Mouse (Mus musculus): ENCODE data around the gene Irs3. TPM values are rescaled to one million over a fixed set of nuclear protein-coding genes. Genes with fewer than 3 reads are reported as not detected.
A peak's percentile ranks its signal among the peaks of the same experiment; 100 is the strongest.

The Irs3 gene
- polyA plus RNA-seq, 1 experiment from 2014 or later = 0.15 TPM

DNA sequence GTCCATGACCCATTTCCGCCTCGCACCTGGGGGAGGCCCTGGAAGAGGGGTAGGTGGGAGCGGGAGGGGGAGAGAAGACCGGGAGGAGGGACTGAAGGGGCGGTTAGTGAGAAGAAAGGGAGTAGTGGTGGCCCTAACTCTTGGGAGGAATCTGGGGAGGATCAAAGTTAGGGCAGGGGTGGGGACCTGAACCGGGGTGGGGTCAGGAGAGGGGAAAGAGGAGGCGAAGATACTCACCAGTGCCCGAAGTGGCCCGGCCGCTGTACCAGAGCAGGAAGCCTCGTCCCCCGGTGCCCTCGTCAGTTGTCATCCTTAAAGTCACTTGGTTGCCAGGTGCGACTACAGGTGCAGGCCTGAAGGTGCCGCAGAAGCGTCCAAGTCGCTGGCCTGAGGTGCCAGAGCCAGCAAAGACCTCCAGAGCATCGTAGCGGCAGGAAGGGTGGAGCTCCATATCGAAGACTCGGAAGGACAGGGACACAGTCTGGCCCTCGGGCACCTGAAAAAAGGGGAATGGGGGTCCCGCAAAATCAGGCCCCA is 36.8 kb downstream of the Irs3 start:
- Histone ChIP-seq H3K4me3 (ENCODE audit: low read depth, low read length) (no peak overlapping the region), H3K36me3 (ENCODE audit: control insufficient read depth, insufficient read depth, low read length) (no peaks in the 10 kb centered on the region), H3K4me1 (ENCODE audit: control insufficient read depth, insufficient read depth, low read length) (peaks cover 3% of the 10 kb centered on the region), H3K27me3 (ENCODE audit: control insufficient read depth, insufficient read depth, low read depth, low read length) (peaks cover 12% of the 10 kb centered on the region), H3K4me2 (ENCODE audit: low read length) (peak overlapping the region; percentile 31), H3K27ac (ENCODE audit: low read length) (no peak overlapping the region), H3K9ac (ENCODE audit: low read depth, low read length) (peak overlapping the region; percentile 1), H3K9me3 (replicated peaks; ENCODE audit: control insufficient read depth, low read length, poor library complexity, severe bottlenecking) (no peaks in the 10 kb centered on the region)
- WGBS = 18% methylated on average over 23 of the region's 23 CpGs
- ATAC-seq = no peak

DNA sequence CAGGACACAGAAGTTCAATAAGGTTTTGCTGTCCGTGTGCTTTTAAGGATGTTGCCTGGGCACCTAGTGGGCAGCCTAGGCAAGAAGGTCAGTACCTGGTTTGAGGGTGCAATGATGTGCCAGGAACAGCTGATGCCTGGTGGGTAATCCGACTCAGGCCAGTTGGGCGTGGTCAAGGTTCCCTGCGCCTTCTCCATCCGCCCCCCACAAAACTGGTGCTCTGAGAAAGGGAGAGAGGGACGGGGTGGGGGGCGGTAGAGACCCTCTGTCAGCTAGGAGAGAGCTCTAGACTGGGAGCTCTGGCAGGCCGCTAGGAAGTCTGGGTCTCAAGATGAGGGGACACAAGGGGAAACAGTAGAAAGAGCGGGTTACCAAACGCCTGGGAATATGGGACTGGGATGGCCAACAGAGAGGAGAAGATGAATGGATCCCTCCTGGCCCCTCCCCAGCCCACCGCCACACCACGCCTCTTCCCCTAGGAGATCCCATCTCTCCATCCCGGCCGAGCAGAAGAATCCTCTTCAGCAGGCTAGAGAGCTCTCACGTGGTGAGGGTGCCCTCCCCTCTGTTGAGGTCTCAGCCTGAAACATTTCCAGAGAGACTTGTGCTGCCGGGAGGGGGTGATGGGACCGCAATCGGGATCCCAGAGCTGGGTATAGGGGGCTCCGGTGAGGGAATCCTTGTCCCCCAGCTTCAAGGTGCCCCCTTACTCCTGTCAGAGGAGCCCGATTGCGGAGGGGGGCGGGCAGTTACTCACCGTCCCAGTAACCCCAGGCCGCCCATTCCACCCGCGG is 37.5 kb downstream of the Irs3 start:
- Histone ChIP-seq H3K27me3 (ENCODE audit: control insufficient read depth, insufficient read depth, low read depth, low read length) (peaks cover 12% of the 10 kb centered on the region), H3K36me3 (ENCODE audit: control insufficient read depth, insufficient read depth, low read length) (no peaks in the 10 kb centered on the region), H3K4me2 (ENCODE audit: low read length) (peak overlapping the region; percentile 31), H3K9me3 (replicated peaks; ENCODE audit: control insufficient read depth, low read length, poor library complexity, severe bottlenecking) (no peaks in the 10 kb centered on the region), H3K9ac (ENCODE audit: low read depth, low read length) (peak overlapping the region; percentile 1), H3K4me1 (ENCODE audit: control insufficient read depth, insufficient read depth, low read length) (peaks cover 3% of the 10 kb centered on the region), H3K27ac (ENCODE audit: low read length) (no peak overlapping the region), H3K4me3 (ENCODE audit: low read depth, low read length) (0 out of 2 replicates have a peak overlapping the region, but pooled peaks have one; percentile 6)
- ATAC-seq = no peak
- WGBS = 11% methylated on average over 26 of the region's 26 CpGs

DNA sequence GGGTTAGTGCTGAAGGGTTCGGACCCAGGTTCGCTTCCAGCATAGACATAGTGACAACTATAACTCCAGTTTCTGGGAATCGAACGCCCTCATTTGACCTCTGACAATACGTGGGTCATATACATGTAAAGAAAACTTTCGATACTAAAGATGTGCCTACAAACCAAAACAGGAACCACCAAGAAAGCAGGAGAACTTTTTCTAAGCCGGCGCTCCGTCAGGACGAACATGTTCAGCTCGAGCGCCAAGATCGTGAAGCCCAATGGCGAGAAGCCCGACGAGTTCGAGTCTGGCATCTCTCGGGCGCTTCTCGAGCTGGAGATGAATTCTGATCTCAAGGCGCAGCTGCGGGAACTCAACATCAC is 44.2 kb downstream of the Irs3 start:
- H3K27ac ChIP-seq (ENCODE audit: low read length) = no peak overlapping the region
- no peak for ATAC-seq

DNA sequence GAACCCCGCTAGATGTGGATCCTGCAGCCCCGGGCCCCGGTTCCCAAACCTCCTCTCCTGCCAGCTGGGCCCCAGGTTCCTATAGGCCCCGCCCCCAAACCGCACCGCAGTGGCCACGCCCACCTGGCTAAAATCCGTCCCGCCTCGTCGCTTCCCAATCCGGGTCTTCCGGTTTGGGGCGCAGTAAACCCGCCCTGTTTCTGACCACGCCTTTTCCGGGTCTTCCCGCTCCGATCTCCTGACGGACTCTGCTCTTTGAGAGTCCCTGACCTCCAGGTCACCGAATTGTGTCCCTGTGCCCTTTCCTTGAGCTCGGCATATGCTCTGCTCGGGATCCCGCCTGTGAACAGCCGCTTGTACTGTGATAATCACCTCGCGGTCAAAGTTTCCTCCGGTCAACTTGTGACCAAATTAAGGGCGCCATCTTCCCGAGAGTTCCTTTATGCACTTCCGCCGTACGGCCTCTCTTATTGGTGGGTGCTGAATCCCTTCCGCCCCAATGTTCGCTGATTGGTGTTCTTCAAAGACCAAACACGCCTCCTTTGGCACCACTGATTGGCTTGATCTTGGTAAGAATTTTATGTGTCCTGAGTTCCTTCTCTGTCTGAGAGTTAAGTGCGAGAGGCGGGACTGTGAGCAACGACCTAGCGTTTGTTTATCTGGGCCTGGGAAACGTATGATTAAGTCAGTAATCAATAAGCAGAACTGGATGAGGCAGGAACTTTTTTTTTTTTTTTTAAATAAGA is 44.7 kb downstream of the Irs3 start, which contains the start of gene Mospd3:
TSS of gene Mospd3 (minus strand) at position 440 of the 746 bp plus-strand sequence.
- Histone ChIP-seq H3K4me1 (ENCODE audit: control insufficient read depth, insufficient read depth, low read length) (peaks cover 12% of the 10 kb centered on the region), H3K36me3 (ENCODE audit: control insufficient read depth, insufficient read depth, low read length) (peaks cover 3% of the 10 kb centered on the region; the same call in 1 of the 2 replicates), H3K4me3 (ENCODE audit: low read depth, low read length) (peak within 1 kb of the TSS; percentile 85), H3K4me2 (ENCODE audit: low read length) (peak within 1 kb of the TSS; percentile 99), H3K27me3 (ENCODE audit: control insufficient read depth, insufficient read depth, low read depth, low read length) (no peaks in the 10 kb centered on the region), H3K9ac (ENCODE audit: low read depth, low read length) (peak within 1 kb of the TSS; percentile 98), H3K9me3 (replicated peaks; ENCODE audit: control insufficient read depth, low read length, poor library complexity, severe bottlenecking) (no peaks in the 10 kb centered on the region), H3K27ac (ENCODE audit: low read length) (peak within 1 kb of the TSS; percentile 80)
- WGBS = under 1% methylated on average over 41 of the region's 41 CpGs
- peak; percentile 97 for ATAC-seq

More for the DNA sequence above, 44.2 kb downstream of the Irs3 start:
- H3K4me1 ChIP-seq (ENCODE audit: control insufficient read depth, insufficient read depth, low read length) = peaks cover 12% of the 10 kb centered on the region
- H3K9me3 ChIP-seq (replicated peaks; ENCODE audit: control insufficient read depth, low read length, poor library complexity, severe bottlenecking) = no peaks in the 10 kb centered on the region
- H3K4me3 ChIP-seq (ENCODE audit: low read depth, low read length) = peak overlapping the region; percentile 85
- WGBS = under 1% methylated on average over 22 of the region's 22 CpGs
- H3K27me3 ChIP-seq (ENCODE audit: control insufficient read depth, insufficient read depth, low read depth, low read length) = no peaks in the 10 kb centered on the region
- H3K9ac ChIP-seq (ENCODE audit: low read depth, low read length) = peak overlapping the region; percentile 54
- peak overlapping the region; percentile 84 for H3K4me2 ChIP-seq (ENCODE audit: low read length)
- peaks cover 3% of the 10 kb centered on the region; the same call in 1 of the 2 replicates for H3K36me3 ChIP-seq (ENCODE audit: control insufficient read depth, insufficient read depth, low read length)

DNA sequence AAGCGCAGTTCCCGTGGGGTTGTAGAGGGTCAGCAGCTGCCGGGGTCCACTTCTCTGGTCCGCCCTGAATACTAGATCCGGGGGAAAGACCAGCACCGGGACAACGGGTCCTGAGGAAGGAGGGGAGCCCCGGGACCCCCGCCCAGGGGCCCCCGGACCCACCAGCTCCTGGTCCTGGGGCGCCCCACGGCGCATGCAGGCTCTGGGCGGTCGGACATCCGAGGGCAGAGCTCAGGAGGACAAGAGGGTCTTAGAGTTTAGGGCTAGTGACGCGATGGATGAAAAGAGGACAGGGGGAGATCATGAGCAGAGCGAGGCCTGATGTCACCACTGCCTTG is 45.3 kb downstream of the Irs3 start:
- Histone ChIP-seq H3K4me2 (ENCODE audit: low read length) (peak overlapping the region; percentile 99), H3K36me3 (ENCODE audit: control insufficient read depth, insufficient read depth, low read length) (peaks cover 3% of the 10 kb centered on the region; the same call in 1 of the 2 replicates)

DNA sequence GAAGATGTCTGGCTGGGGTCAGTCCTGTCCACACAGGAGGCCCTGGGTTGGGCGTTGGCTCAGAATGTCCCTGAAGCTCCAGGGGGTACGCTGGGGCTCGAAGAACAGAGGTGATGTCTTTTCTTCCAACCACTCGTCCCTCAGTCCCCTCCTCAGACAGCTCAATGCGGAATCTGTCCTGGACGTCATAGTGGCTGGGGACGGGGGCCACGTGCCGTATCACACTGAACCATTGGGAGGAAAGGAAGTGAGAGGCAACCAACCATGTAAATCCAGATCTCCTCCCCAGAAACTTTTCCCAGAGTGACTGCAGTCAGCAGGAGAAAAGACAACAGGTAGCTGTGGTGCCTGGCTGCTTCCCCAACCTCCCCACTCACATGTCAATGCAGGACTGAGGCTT is 45.9 kb downstream of the Irs3 start:
- H3K4me2 ChIP-seq (ENCODE audit: low read length) = peak overlapping the region; percentile 99
- no peaks in the 10 kb centered on the region for H3K27me3 ChIP-seq (ENCODE audit: control insufficient read depth, insufficient read depth, low read depth, low read length)
- peak overlapping the region; percentile 98 for H3K9ac ChIP-seq (ENCODE audit: low read depth, low read length)
- WGBS = 41% methylated on average over 9 of the region's 9 CpGs
- no peaks in the 10 kb centered on the region for H3K9me3 ChIP-seq (replicated peaks; ENCODE audit: control insufficient read depth, low read length, poor library complexity, severe bottlenecking)
- peak overlapping the region; percentile 85 for H3K4me3 ChIP-seq (ENCODE audit: low read depth, low read length)
- no peak overlapping the region for H3K27ac ChIP-seq (ENCODE audit: low read length)
- peaks cover 12% of the 10 kb centered on the region for H3K4me1 ChIP-seq (ENCODE audit: control insufficient read depth, insufficient read depth, low read length)
- H3K36me3 ChIP-seq (ENCODE audit: control insufficient read depth, insufficient read depth, low read length) = peaks cover 3% of the 10 kb centered on the region; the same call in 1 of the 2 replicates
- ATAC-seq = no peak

More for the DNA sequence above, 45.3 kb downstream of the Irs3 start:
- no peaks in the 10 kb centered on the region for H3K9me3 ChIP-seq (replicated peaks; ENCODE audit: control insufficient read depth, low read length, poor library complexity, severe bottlenecking)
- H3K4me3 ChIP-seq (ENCODE audit: low read depth, low read length) = peak overlapping the region; percentile 85
- peak overlapping the region; percentile 80 for H3K27ac ChIP-seq (ENCODE audit: low read length)
- H3K9ac ChIP-seq (ENCODE audit: low read depth, low read length) = peak overlapping the region; percentile 98
- WGBS = under 1% methylated on average over 19 of the region's 19 CpGs
- no peak; the same call in none of the 2 replicates for ATAC-seq
- H3K27me3 ChIP-seq (ENCODE audit: control insufficient read depth, insufficient read depth, low read depth, low read length) = no peaks in the 10 kb centered on the region
- H3K4me1 ChIP-seq (ENCODE audit: control insufficient read depth, insufficient read depth, low read length) = peaks cover 12% of the 10 kb centered on the region

DNA sequence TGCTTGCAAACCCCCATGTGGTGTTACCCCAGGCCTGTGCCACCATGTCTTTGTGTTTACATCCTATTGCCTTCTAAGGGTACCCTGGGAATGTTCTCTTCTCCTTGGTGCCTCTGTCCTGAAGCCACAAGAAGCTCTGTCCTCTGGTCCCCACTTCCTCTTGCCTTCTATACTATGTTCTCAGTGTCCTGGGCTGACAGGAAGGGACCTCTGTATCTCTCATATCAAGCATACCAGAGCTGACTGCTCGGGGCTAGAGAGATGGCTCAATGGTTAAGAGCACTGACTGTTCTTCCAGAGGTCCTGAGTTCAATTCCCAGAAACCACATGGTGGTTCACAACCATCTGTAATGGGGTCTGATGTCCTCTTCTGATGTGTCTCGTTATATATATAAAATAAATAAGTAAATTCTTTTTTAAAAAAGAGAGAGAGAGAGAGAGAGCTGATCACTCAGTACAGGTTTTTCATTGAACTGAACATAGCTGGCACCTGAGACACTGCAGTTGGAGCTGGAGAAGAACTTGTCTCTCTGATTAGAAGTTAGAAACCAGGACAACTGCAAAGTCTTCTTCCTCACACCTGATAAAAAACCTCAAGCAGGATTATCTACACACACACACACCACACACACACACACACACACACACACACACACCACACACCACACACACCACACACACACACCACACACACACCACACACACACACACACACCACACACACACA is 47.3 kb downstream of the Irs3 start:
- Histone ChIP-seq H3K9ac (ENCODE audit: low read depth, low read length) (no peak overlapping the region), H3K9me3 (replicated peaks; ENCODE audit: control insufficient read depth, low read length, poor library complexity, severe bottlenecking) (no peaks in the 10 kb centered on the region), H3K36me3 (ENCODE audit: control insufficient read depth, insufficient read depth, low read length) (peaks cover 3% of the 10 kb centered on the region; the same call in 1 of the 2 replicates), H3K4me2 (ENCODE audit: low read length) (no peak overlapping the region), H3K27me3 (ENCODE audit: control insufficient read depth, insufficient read depth, low read depth, low read length) (no peaks in the 10 kb centered on the region), H3K4me3 (ENCODE audit: low read depth, low read length) (no peak overlapping the region), H3K4me1 (ENCODE audit: control insufficient read depth, insufficient read depth, low read length) (peaks cover 12% of the 10 kb centered on the region), H3K27ac (ENCODE audit: low read length) (no peak overlapping the region)
- ATAC-seq = no peak
- WGBS = 88% methylated on average over 2 of the region's 2 CpGs

DNA sequence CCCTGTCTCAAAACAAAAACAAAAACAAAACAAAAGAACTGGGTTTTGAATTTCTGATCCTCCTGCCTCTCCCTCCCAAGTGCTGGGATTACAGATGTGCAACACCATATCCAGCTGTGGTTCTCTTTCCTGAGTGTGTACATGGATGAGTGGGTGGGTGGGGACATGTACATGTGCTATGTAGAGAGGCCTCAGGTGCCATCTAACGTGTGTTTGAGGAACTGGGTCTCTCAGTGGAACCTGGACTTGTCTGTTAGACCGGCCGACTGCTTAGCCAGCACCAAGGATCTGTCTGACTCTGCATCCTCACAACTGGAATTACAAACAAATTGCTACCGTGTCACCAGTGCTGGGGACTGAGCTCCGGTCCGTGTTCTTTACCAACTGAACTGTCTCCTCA is 47.9 kb downstream of the Irs3 start:
- no peak overlapping the region for H3K4me2 ChIP-seq (ENCODE audit: low read length)
- 94% methylated on average over 6 of the region's 6 CpGs for WGBS
- peaks cover 12% of the 10 kb centered on the region for H3K4me1 ChIP-seq (ENCODE audit: control insufficient read depth, insufficient read depth, low read length)
- H3K36me3 ChIP-seq (ENCODE audit: control insufficient read depth, insufficient read depth, low read length) = peaks cover 3% of the 10 kb centered on the region; the same call in 1 of the 2 replicates
- H3K27ac ChIP-seq (ENCODE audit: low read length) = no peak overlapping the region
- no peaks in the 10 kb centered on the region for H3K27me3 ChIP-seq (ENCODE audit: control insufficient read depth, insufficient read depth, low read depth, low read length)
- H3K9ac ChIP-seq (ENCODE audit: low read depth, low read length) = no peak overlapping the region
- no peaks in the 10 kb centered on the region for H3K9me3 ChIP-seq (replicated peaks; ENCODE audit: control insufficient read depth, low read length, poor library complexity, severe bottlenecking)
- ATAC-seq = no peak
- H3K4me3 ChIP-seq (ENCODE audit: low read depth, low read length) = no peak overlapping the region

Data from midbrain, embryonic 16.5 days (tissue).